Mouse (Mus musculus): ENCODE data around the gene Thrap3. TPM values are rescaled to one million over a fixed set of nuclear protein-coding genes. Genes with fewer than 3 reads are reported as not detected.
"Not testable (repeated sequence)": the region's sequence is repeated elsewhere in the genome, so short reads cannot be mapped to it uniquely, and the experiment has no call there.

The Thrap3 gene
- polyA plus RNA-seq, 1 experiment, result 382 TPM

GRCm38 (mm10) chr4:126222631-126223030 is 20.1 kb upstream of the Thrap3 start:
- Histone ChIP-seq H3K27ac (ENCODE audit: insufficient read depth, low read length) (no peak overlapping the region), H3K4me3 (ENCODE audit: insufficient read depth, low read length) (no peak overlapping the region), H3K4me1 (ENCODE audit: control insufficient read depth, insufficient read depth, low read length) (peaks cover 2% of the 10 kb centered on the region; the same call in 1 of the 2 replicates)
- TF ChIP-seq CTCF (IDR thresholded peaks at IDR 0.05; ENCODE audit: borderline replicate concordance, insufficient read depth, low read length), result no peak
- TF ChIP-seq POLR2A (IDR thresholded peaks at IDR 0.05; ENCODE audit: low read depth, low read length), result no peak

GRCm38 (mm10) chr4:126220045-126220444 is 17.5 kb upstream of the Thrap3 start:
- TF ChIP-seq CTCF (IDR thresholded peaks at IDR 0.05; ENCODE audit: borderline replicate concordance, insufficient read depth, low read length) (no peak), POLR2A (IDR thresholded peaks at IDR 0.05; ENCODE audit: low read depth, low read length) (no peak)
- Histone ChIP-seq H3K27ac (ENCODE audit: insufficient read depth, low read length) (no peak overlapping the region), H3K4me1 (ENCODE audit: control insufficient read depth, insufficient read depth, low read length) (no peaks in the 10 kb centered on the region), H3K4me3 (ENCODE audit: insufficient read depth, low read length) (no peak overlapping the region)

- not testable (repeated sequence) for H3K27ac ChIP-seq (ENCODE audit: insufficient read depth, low read length); H3K4me3 ChIP-seq (ENCODE audit: insufficient read depth, low read length); H3K4me1 ChIP-seq (ENCODE audit: control insufficient read depth, insufficient read depth, low read length)
These were observed 17.0 kb upstream of the Thrap3 start for GRCm38 (mm10) chr4:126219540-126219939.

DNA sequence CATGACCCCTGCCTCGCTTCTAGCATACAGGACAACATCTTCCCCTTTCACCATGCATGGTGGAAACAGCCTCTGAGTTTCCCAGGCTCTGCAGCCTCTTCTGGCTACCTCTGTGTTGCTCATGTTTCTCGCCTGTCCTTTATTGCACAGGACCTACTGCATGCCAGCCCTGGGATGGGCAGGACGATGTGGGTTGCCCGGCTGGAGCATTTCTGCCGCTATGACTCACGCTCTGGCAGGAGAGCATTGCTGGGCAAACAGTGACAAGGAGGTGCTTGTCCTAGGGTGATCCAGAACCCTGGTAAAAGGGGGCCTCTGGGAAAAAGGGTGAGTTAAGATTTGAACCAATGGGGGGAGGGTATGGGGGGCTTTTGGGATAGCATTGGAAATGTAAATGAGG is 15.2 kb upstream of the Thrap3 start:
- Histone ChIP-seq H3K27ac (ENCODE audit: insufficient read depth, low read length) (no peak overlapping the region), H3K4me3 (ENCODE audit: insufficient read depth, low read length) (no peak overlapping the region), H3K4me1 (ENCODE audit: control insufficient read depth, insufficient read depth, low read length) (no peaks in the 10 kb centered on the region)
- TF ChIP-seq POLR2A (IDR thresholded peaks at IDR 0.05; ENCODE audit: low read depth, low read length), result no peak
- no peak for TF ChIP-seq CTCF (IDR thresholded peaks at IDR 0.05; ENCODE audit: borderline replicate concordance, insufficient read depth, low read length)

DNA sequence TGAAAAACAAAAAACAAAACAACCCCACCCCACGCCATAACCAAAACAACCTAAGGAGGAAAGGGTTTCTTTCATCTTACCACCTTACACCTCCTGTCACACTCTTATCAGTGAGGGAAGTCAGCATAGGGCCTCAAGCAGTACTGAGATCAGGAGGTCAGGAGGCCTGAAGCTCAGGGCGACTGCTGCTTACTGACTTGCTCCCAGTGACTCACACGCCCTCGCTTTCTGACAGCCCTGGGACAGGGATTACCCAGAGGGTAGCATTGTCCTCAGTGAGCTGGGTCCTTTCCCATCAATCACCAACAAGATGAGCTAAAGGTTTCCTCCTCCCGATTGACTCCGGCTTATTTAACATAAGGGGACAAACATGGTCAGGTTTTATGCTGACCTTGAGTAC is 4.5 kb upstream of the Thrap3 start:
- Histone ChIP-seq H3K4me1 (ENCODE audit: control insufficient read depth, insufficient read depth, low read length) (no peaks in the 10 kb centered on the region; the same call in 1 of the 2 replicates), H3K4me3 (ENCODE audit: insufficient read depth, low read length) (no peak overlapping the region), H3K27ac (ENCODE audit: insufficient read depth, low read length) (no peak overlapping the region)
- TF ChIP-seq CTCF (IDR thresholded peaks at IDR 0.05; ENCODE audit: borderline replicate concordance, insufficient read depth, low read length) (no peak), POLR2A (IDR thresholded peaks at IDR 0.05; ENCODE audit: low read depth, low read length) (no peak)

DNA sequence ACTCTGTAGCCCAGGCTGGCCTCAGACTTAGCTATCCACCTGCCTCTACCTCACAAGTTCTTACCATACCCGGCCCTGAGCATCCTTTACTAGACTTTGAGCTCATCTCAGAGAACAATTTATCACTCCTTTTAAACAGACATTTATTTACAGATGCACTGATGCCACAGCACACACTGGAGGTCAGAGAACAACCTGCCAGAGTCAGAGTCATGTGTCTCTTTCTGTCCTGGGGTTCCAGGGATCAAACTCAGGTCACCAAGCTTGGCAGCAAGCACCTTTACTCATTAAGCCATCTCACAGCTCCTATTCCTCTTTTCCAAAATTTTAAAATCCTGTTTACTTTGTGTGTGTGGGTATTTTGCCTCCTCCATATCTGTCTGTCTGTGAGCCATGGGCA is 2.8 kb upstream of the Thrap3 start:
- no peak overlapping the region for H3K4me3 ChIP-seq (ENCODE audit: insufficient read depth, low read length)
- TF ChIP-seq POLR2A (IDR thresholded peaks at IDR 0.05; ENCODE audit: low read depth, low read length) (no peak), CTCF (IDR thresholded peaks at IDR 0.05; ENCODE audit: borderline replicate concordance, insufficient read depth, low read length) (no peak)
- no peaks in the 10 kb centered on the region; the same call in 1 of the 2 replicates for H3K4me1 ChIP-seq (ENCODE audit: control insufficient read depth, insufficient read depth, low read length)
- H3K27ac ChIP-seq (ENCODE audit: insufficient read depth, low read length), result no peak overlapping the region

GRCm38 (mm10) chr4:126204661-126205230 is 2.2 kb upstream of the Thrap3 start:
- TF ChIP-seq POLR2A (IDR thresholded peaks at IDR 0.05; ENCODE audit: low read depth, low read length) (no peak), CTCF (IDR thresholded peaks at IDR 0.05; ENCODE audit: borderline replicate concordance, insufficient read depth, low read length) (no peak)
- no peak overlapping the region for H3K4me3 ChIP-seq (ENCODE audit: insufficient read depth, low read length)
- no peaks in the 10 kb centered on the region; the same call in 1 of the 2 replicates for H3K4me1 ChIP-seq (ENCODE audit: control insufficient read depth, insufficient read depth, low read length)
- no peak overlapping the region for H3K27ac ChIP-seq (ENCODE audit: insufficient read depth, low read length)

DNA sequence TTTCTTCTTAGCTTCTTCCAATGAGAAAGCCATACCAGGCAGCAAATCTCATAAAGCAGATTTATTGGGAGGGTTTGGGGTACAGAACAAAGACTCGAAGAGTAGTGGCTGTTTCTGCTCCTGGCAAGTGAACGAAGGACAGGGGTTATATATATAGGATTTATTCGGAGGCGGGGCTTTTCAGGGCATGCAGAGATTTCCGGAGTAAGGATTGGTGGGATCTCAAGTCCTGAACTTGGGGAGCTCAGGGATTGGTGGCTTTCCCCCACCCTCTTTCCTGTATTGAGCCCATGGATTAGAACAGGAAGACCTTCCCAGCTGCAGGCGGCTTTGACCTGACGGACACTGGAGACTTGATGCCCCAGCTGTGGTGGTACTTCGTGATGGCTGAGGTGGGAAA is 1.5 kb upstream of the Thrap3 start:
- TF ChIP-seq CTCF (IDR thresholded peaks at IDR 0.05; ENCODE audit: borderline replicate concordance, insufficient read depth, low read length) (no peak), POLR2A (IDR thresholded peaks at IDR 0.05; ENCODE audit: low read depth, low read length) (no peak)
- Histone ChIP-seq H3K4me3 (ENCODE audit: insufficient read depth, low read length) (no peak overlapping the region), H3K4me1 (ENCODE audit: control insufficient read depth, insufficient read depth, low read length) (peaks cover 3% of the 10 kb centered on the region; the same call in 1 of the 2 replicates), H3K27ac (ENCODE audit: insufficient read depth, low read length) (no peak overlapping the region)

- Histone ChIP-seq H3K27ac (ENCODE audit: insufficient read depth, low read length) (peak overlapping the region; percentile 92), H3K4me1 (ENCODE audit: control insufficient read depth, insufficient read depth, low read length) (peaks cover 7% of the 10 kb centered on the region; the same call in 1 of the 2 replicates), H3K4me3 (ENCODE audit: insufficient read depth, low read length) (no peak overlapping the region)
- TF ChIP-seq CTCF (IDR thresholded peaks at IDR 0.05; ENCODE audit: borderline replicate concordance, insufficient read depth, low read length), result no peak
- TF ChIP-seq POLR2A (IDR thresholded peaks at IDR 0.05; ENCODE audit: low read depth, low read length), result peak; percentile 26; the same call in 1 of the 2 replicates
These were observed 856 bp upstream of the Thrap3 start for GRCm38 (mm10) chr4:126203336-126203895.

GRCm38 (mm10) chr4:126201514-126202302 is 852 bp downstream of the Thrap3 start:
- peaks cover 10% of the 10 kb centered on the region for H3K4me1 ChIP-seq (ENCODE audit: control insufficient read depth, insufficient read depth, low read length)
- peak overlapping the region; percentile 71 for H3K4me3 ChIP-seq (ENCODE audit: insufficient read depth, low read length)
- peak overlapping the region; percentile 98 for H3K27ac ChIP-seq (ENCODE audit: insufficient read depth, low read length)
- TF ChIP-seq CTCF (IDR thresholded peaks at IDR 0.05; ENCODE audit: borderline replicate concordance, insufficient read depth, low read length), result peak; percentile 15; the same call in 1 of the 2 replicates
- TF ChIP-seq POLR2A (IDR thresholded peaks at IDR 0.05; ENCODE audit: low read depth, low read length), result peak; percentile 46

Measured in embryonic fibroblast, embryonic 13.5 days (primary cell).